Mouse (Mus musculus) midbrain, postnatal 0 days (tissue): ENCODE results near the gene Sncb. TPM values are rescaled to one million over a fixed set of nuclear protein-coding genes. Genes with fewer than 3 reads are reported as not detected.

ENCODE experiments used
- ATAC-seq: fragments of 200-750 bp; cut with Nextera tagmentation; 2 replicates; pipeline ENCODE4 v1.8.0; 2017; ENCODE audit warnings: moderate number of reproducible peaks, mild to moderate bottlenecking, moderate TSS enrichment, moderate library complexity; ENCODE audit not compliant: low FRiP score
- DNase-seq: peaks from one replicate; pipeline ENCODE4 v3.0.0-alpha.2; 2015; ENCODE audit warnings: low spot score
- H3K27ac ChIP-seq: fragments of 300-500 bp; sonication (generic); 2 replicates; pipeline ENCODE4 v1.5.1; 2014; ENCODE audit warnings: low read depth, mild to moderate bottlenecking, low read length, mixed read lengths
- H3K27me3 ChIP-seq: fragments of 300-500 bp; sonication (generic); 2 replicates; pipeline ENCODE4 v1.6.1; 2014; ENCODE audit warnings: low read length, control low read depth, mixed read lengths; ENCODE audit not compliant: insufficient read depth
- H3K36me3 ChIP-seq: fragments of 300-500 bp; sonication (generic); 2 replicates; pipeline ENCODE4 v1.6.1; 2014; ENCODE audit warnings: low read length, control low read depth, mixed read lengths; ENCODE audit not compliant: insufficient read depth
- H3K4me1 ChIP-seq: fragments of 300-500 bp; sonication (generic); 2 replicates; pipeline ENCODE4 v1.6.1; 2014; ENCODE audit warnings: mild to moderate bottlenecking, control low read depth, antibody characterized with exemption, low read length, mixed read lengths; ENCODE audit not compliant: insufficient read depth
- H3K4me2 ChIP-seq: fragments of 300-500 bp; sonication (generic); 2 replicates; pipeline ENCODE4 v1.6.1; 2014; ENCODE audit warnings: low read depth, mild to moderate bottlenecking, low read length, mixed read lengths; ENCODE audit not compliant: poor library complexity, severe bottlenecking
- H3K4me3 ChIP-seq: fragments of 300-500 bp; sonication (generic); 2 replicates; pipeline ENCODE4 v1.5.1; 2014; ENCODE audit warnings: low read depth, mild to moderate bottlenecking, low read length, moderate library complexity
- H3K9ac ChIP-seq: fragments of 300-500 bp; sonication (generic); replicated peaks from 2 replicates; pipeline ENCODE4 v1.6.1; 2014; ENCODE audit warnings: mild to moderate bottlenecking, low read length, moderate library complexity, mixed read lengths; ENCODE audit not compliant: poor library complexity, severe bottlenecking
- H3K9me3 ChIP-seq: fragments of 300-500 bp; sonication (generic); 2 replicates; pipeline ENCODE4 v1.6.1; 2016; ENCODE audit warnings: low read length, control low read depth
- CTCF ChIP-seq: IDR thresholded peaks from 2 replicates; pipeline ENCODE4 v1.5.1; 2016; ENCODE audit warnings: antibody characterized with exemption, mild to moderate bottlenecking
- WGBS: fragments of 180-500 bp; shearing (Covaris S2); extraction: QIAGEN DNeasy Blood & Tissue Kit; methylation state at CpG from one replicate; pipeline ENCODE4 v1.1.7; 2014; 5-methylcytosine and 5-hydroxymethylcytosine counted together
- polyA plus RNA-seq: library from polyadenylated mRNA; unstranded; fragments of >200 nt; fragmentation: Nextera tagmentation; extraction: Ambion mirVana; gene quantifications from 2 replicates; pipeline ENCODE4 v1.2.1, GENCODE M21; 2015
- total RNA-seq: library from RNA; depleted of rRNA; stranded (reverse); fragments of >200 nt; gene quantifications from 2 replicates; pipeline ENCODE4 v1.2.3, GENCODE M21; 2014

Gene Sncb
- total and polyA plus RNA-seq, 2 experiments from 2014 or later: 90.6 to 213 TPM

GRCm38 (mm10) chr13:54746896-54747295 lies 19.5 kb downstream of the Sncb start:
- peak; percentile 50 for DNase-seq
- H3K9me3 ChIP-seq: no peaks in the 10 kb centered on the region
- H3K36me3 ChIP-seq: no peaks in the 10 kb centered on the region
- no peak overlapping the region for H3K27ac ChIP-seq
- peak overlapping the region; percentile 73 for H3K4me2 ChIP-seq
- 0 out of 2 replicates have a peak overlapping the region, but pooled peaks have one; percentile 24 for H3K9ac ChIP-seq
- H3K27me3 ChIP-seq: no peaks in the 10 kb centered on the region
- no peak overlapping the region for H3K4me3 ChIP-seq
- peaks cover 18% of the 10 kb centered on the region for H3K4me1 ChIP-seq
- no peak for ATAC-seq
- no peak for TF ChIP-seq CTCF
- 25% methylated on average over 10 of the region's 10 CpGs for WGBS

DNA sequence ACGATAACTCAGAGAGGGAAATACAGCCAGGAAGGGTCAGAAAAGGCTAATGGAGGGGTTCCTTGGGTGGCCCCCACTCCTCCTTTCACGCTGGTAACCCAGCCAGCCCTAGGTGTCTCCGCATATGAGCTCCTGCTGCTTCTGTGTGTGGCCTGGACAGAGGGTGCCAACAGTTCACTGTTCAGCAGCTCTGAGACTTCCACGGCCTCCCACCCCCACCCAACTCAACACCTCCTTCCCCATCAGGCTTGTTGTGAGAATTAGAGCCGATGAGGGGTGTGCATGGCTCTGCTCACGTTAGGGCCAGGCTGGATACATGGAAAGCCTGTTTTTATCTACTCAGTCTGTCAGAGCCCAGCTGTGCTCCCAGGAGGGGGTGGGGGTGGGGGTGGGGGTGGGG lies 20.3 kb downstream of the Sncb start:
- no peaks in the 10 kb centered on the region for H3K9me3 ChIP-seq
- H3K4me2 ChIP-seq: peak overlapping the region; percentile 6; the same call in 1 of the 2 replicates
- DNase-seq (no peak), ATAC-seq (no peak)
- no peak overlapping the region for H3K4me3 ChIP-seq
- no peak for TF ChIP-seq CTCF
- no peak overlapping the region for H3K27ac ChIP-seq
- peaks cover 18% of the 10 kb centered on the region for H3K4me1 ChIP-seq
- H3K27me3 ChIP-seq: no peaks in the 10 kb centered on the region
- H3K9ac ChIP-seq: no peak overlapping the region
- 43% methylated on average over 6 of the region's 6 CpGs for WGBS
- no peaks in the 10 kb centered on the region for H3K36me3 ChIP-seq

GRCm38 (mm10) chr13:54738213-54738601 lies 28.2 kb downstream of the Sncb start:
- peak overlapping the region; percentile 33 for H3K4me2 ChIP-seq
- peaks cover 22% of the 10 kb centered on the region; the same call in 1 of the 2 replicates for H3K36me3 ChIP-seq
- 9% methylated on average over 33 of the region's 34 CpGs for WGBS
- no peaks in the 10 kb centered on the region for H3K27me3 ChIP-seq
- H3K9ac ChIP-seq: no peak overlapping the region
- no peak overlapping the region for H3K27ac ChIP-seq
- H3K4me1 ChIP-seq: no peaks in the 10 kb centered on the region
- DNase-seq: peak; percentile 46
- ATAC-seq: no peak
- no peaks in the 10 kb centered on the region for H3K9me3 ChIP-seq
- peak; percentile 18 for TF ChIP-seq CTCF
- H3K4me3 ChIP-seq: no peak overlapping the region

GRCm38 (mm10) chr13:54737488-54738212 lies 28.7 kb downstream of the Sncb start:
- Histone ChIP-seq H3K9ac (no peak overlapping the region; the same call in 1 of the 2 replicates), H3K27ac (no peak overlapping the region), H3K4me1 (no peaks in the 10 kb centered on the region), H3K4me2 (peak overlapping the region; percentile 33), H3K36me3 (peaks cover 22% of the 10 kb centered on the region; the same call in 1 of the 2 replicates), H3K4me3 (no peak overlapping the region), H3K9me3 (no peaks in the 10 kb centered on the region), H3K27me3 (no peaks in the 10 kb centered on the region)
- no peak for TF ChIP-seq CTCF
- DNase-seq (peak; percentile 39), ATAC-seq (peak; percentile 48; the same call in 1 of the 2 replicates)
- 5% methylated on average over 56 of the region's 87 CpGs for WGBS

DNA sequence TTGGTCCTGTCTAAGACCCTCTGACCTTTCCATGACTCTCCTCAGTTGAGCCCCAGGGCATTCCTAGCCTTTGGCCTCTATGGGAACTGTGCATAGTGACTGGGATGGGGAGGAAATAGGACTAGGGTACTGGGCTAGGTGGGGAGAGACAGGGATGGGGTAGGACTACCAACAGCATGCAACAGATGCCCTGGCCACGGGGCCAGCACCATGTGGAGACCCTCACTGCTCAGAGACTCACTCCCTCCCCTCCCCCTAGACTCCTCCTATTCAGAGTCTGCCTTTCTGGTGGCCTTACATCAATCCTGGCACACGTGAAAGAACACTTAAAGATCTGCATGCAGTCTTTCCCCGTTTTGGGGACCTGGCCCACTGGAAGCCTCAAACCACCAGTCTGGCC lies 29.5 kb downstream of the Sncb start:
- Histone ChIP-seq H3K9ac (no peak overlapping the region), H3K27me3 (no peaks in the 10 kb centered on the region), H3K36me3 (peaks cover 22% of the 10 kb centered on the region; the same call in 1 of the 2 replicates), H3K27ac (no peak overlapping the region), H3K9me3 (no peaks in the 10 kb centered on the region), H3K4me3 (no peak overlapping the region), H3K4me1 (no peaks in the 10 kb centered on the region), H3K4me2 (no peak overlapping the region)
- 45% methylated on average over 3 of the region's 3 CpGs for WGBS
- no peak for TF ChIP-seq CTCF
- ATAC-seq: no peak
- no peak for DNase-seq

DNA sequence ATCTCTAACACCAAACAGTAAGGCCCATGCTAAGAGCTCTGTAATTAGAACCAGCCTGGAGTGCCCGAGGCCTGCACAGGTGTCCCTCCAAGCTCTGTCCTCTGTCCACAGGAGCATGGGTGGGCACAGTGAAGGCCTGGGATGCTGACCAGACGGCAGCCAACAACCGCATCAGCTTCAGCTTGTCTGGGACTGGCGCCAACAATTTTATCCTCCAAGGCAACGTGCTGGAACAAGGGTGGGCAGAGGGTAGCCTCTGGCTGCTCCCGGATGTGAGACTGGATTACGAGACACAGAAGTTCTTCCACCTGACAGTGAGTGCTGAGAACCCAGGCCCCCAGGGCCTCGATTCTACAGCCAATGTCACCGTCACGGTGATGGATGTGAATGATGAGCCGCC lies 40.3 kb downstream of the Sncb start:
- Histone ChIP-seq H3K4me2 (no peak overlapping the region), H3K9ac (no peak overlapping the region), H3K27me3 (no peaks in the 10 kb centered on the region), H3K4me3 (no peak overlapping the region), H3K36me3 (no peaks in the 10 kb centered on the region), H3K9me3 (no peaks in the 10 kb centered on the region), H3K4me1 (no peaks in the 10 kb centered on the region), H3K27ac (no peak overlapping the region)
- DNase-seq (peak; percentile 42), ATAC-seq (no peak)
- WGBS: 64% methylated on average over 11 of the region's 11 CpGs
- no peak for TF ChIP-seq CTCF
